ENCODE assay signal across 10 mouse cellular contexts in the genomic region with DNA sequence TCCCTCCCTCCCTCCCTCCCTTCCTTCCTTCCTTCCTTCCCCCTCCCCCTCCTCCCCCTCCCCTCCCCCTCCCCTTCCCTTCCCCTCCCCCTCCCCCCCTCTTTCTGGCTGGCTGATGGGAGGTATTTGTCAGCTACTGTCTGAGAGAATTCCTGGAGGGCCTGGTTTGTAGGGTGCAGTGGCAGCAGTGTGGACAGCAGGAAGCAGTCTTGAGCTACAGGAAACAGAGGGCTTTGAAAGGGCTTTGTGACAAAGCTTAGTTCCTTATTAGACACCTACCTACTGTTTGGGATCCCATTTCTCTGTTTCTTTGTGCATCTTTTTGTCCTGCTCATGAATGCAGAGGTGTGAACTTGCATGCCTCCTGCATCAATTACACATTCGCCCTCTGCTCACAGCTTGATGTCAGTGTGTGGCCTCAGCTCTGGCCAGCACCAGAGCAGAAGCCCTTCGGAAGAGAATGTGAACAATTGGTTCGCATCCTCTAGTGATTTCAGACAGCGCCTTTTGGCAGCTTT. TPM values are rescaled to one million over a fixed set of nuclear protein-coding genes. Genes with fewer than 3 reads are reported as not detected.
A peak's percentile ranks its signal among the peaks of the same experiment; 100 is the strongest.
DNase-seq lines count a peak whose midpoint lies in the region; ATAC-seq and TF ChIP-seq lines count a peak whose summit lies in the region.
"Had no signal": no experiment of that assay in that cellular context is flagged by ENCODE, and none has a peak within 500 bp of the region (broad histone marks: within the 10 kb centered on the region; RNA-seq: fewer than 3 reads in every experiment).

No protein-coding gene starts in this region.

- no peak for ATAC-seq in hindbrain, embryonic 12.5 days (ENCODE audit: low FRiP score)
- no peak for ATAC-seq in Patski
- ATAC-seq in megakaryocyte-erythroid progenitor cell, adult 5-6 weeks (replicated peaks; ENCODE audit: low FRiP score, low TSS enrichment, poor library complexity, severe bottlenecking) = no peak
- ATAC-seq in megakaryocyte, adult 5-6 weeks (ENCODE audit: poor library complexity, severe bottlenecking) = no peak

- H3K4me3 ChIP-seq in hindbrain, embryonic 10.5 days = no peak overlapping the region
- H3K4me3 ChIP-seq in hindbrain, embryonic 12.5 days = no peak overlapping the region

- CTCF ChIA-PET in Patski (lab: Charles Lee) = interaction anchor here (1.5 to 2.0 kb wide), 2 partner anchors 79 to 81 kb away, joined by 5 to 9 read pairs; no protein-coding TSS in a partner anchor

- peak overlapping the region; percentile 40 for H3K27ac ChIP-seq in hindbrain, embryonic 10.5 days
- H3K27ac ChIP-seq in hindbrain, embryonic 12.5 days = no peak overlapping the region
- H3K27ac ChIP-seq: macrophage had no signal

- H3K9me3 ChIP-seq in hindbrain, embryonic 10.5 days = no peaks in the 10 kb centered on the region
- H3K9me3 ChIP-seq in hindbrain, embryonic 12.5 days (replicated peaks) = no peaks in the 10 kb centered on the region

- POLR2A ChIA-PET in Patski (lab: Charles Lee) = no interaction called here

- H3K27me3 ChIP-seq in hindbrain, embryonic 10.5 days (ENCODE audit: insufficient read depth, poor library complexity, severe bottlenecking) = no peaks in the 10 kb centered on the region
- no peaks in the 10 kb centered on the region for H3K27me3 ChIP-seq in hindbrain, embryonic 12.5 days
- no peaks in the 10 kb centered on the region for H3K27me3 ChIP-seq in Patski

- H3K9ac ChIP-seq in hindbrain, embryonic 12.5 days = no peak overlapping the region

- no peak overlapping the region for H3K4me2 ChIP-seq in hindbrain, embryonic 12.5 days (replicated peaks)

- H3K36me3 ChIP-seq in hindbrain, embryonic 10.5 days = no peaks in the 10 kb centered on the region
- H3K36me3 ChIP-seq in hindbrain, embryonic 12.5 days = no peaks in the 10 kb centered on the region

- DNase-seq in hindbrain, embryonic 10.5 days (ENCODE audit: low spot score) = peak; percentile 17
- DNase-seq in 3T3-L1 (ENCODE audit: low read depth, low spot score) (peak; percentile 51), Patski (ENCODE audit: low read depth, low spot score) (no peak)
- peak; percentile 54 for DNase-seq in lung, postnatal 10 days
- no peak for DNase-seq in urinary bladder, postnatal 25 days (ENCODE audit: low spot score)

- WGBS in hindbrain, embryonic 10.5 days = 30% methylated on average over 4 of the region's 4 CpGs
- 37% methylated on average over 4 of the region's 4 CpGs for WGBS in hindbrain, embryonic 12.5 days

- peak; percentile 53 for TF ChIP-seq CTCF in Patski (IDR thresholded peaks at IDR 0.05)

- H3K4me1 ChIP-seq in hindbrain, embryonic 10.5 days (replicated peaks) = peaks cover 3% of the 10 kb centered on the region
- H3K4me1 ChIP-seq in hindbrain, embryonic 12.5 days = peaks cover 4% of the 10 kb centered on the region

- in situ Hi-C loops in Patski (cut with MboI; ENCODE audit: low pct_unique_long_range_greater_than_20kb) = no loop called here

RNA-seq across cellular contexts. Expression of a gene that starts 31.5 kb away (rescaled TPM):
- polyA plus RNA-seq in hindbrain, embryonic 10.5 days (2016; fragmentation: Nextera tagmentation; extraction: Ambion mirVana) = 0.25 and 0.38 TPM in 2 replicates
- 0.40 and 0.77 TPM in 2 replicates for polyA plus RNA-seq in hindbrain, embryonic 12.5 days (2016; fragmentation: Nextera tagmentation; extraction: Ambion mirVana)
- polyA plus RNA-seq in Patski (2021) = 19.0 TPM
- not detected in 2 replicates for total RNA-seq in megakaryocyte-erythroid progenitor cell, adult 5-6 weeks (2014; fragmentation: Nextera tagmentation)
- not detected in 2 replicates for total RNA-seq in megakaryocyte-erythroid progenitor cell, adult 5-6 weeks (2017)
- total RNA-seq in megakaryocyte, adult 5-6 weeks (2015) = not detected in 2 replicates
- not detected in 2 replicates for total RNA-seq in megakaryocyte, adult 5-6 weeks (2017)
- polyA plus RNA-seq: macrophage had no signal

RNA-seq across cellular contexts. Expression of a gene that starts 40.3 kb away (rescaled TPM):
- polyA plus RNA-seq in hindbrain, embryonic 10.5 days (2016; fragmentation: Nextera tagmentation; extraction: Ambion mirVana) = 0.10 and 0.16 TPM in 2 replicates
- 0.18 TPM in 1 of 2 replicates, not detected in the other for polyA plus RNA-seq in hindbrain, embryonic 12.5 days (2016; fragmentation: Nextera tagmentation; extraction: Ambion mirVana)
- polyA plus RNA-seq in Patski (2021) = 0.09 TPM
- not detected in 2 replicates for total RNA-seq in megakaryocyte-erythroid progenitor cell, adult 5-6 weeks (2014; fragmentation: Nextera tagmentation)
- not detected in 2 replicates for total RNA-seq in megakaryocyte-erythroid progenitor cell, adult 5-6 weeks (2017)
- total RNA-seq in megakaryocyte, adult 5-6 weeks (2015) = not detected in 2 replicates
- total RNA-seq in megakaryocyte, adult 5-6 weeks (2017) = not detected in 2 replicates
- polyA plus RNA-seq: intestine, embryonic 14.5 days; macrophage had no signal

Comparison
In these comparisons a context has a peak if more than half of its experiments do, and no peak if none do; other contexts are left out.
1. DNase-seq: peak in hindbrain, embryonic 10.5 days (single experiment), 3T3-L1 (single experiment) and lung, postnatal 10 days (single experiment); none in Patski (single experiment) and urinary bladder, postnatal 25 days (single experiment).
2. RNA of a gene that starts 31.5 kb away (polyA plus RNA-seq): 19.0 TPM in Patski (single experiment); 0.40 to 0.77 TPM in hindbrain, embryonic 12.5 days and 0.25 to 0.38 TPM in hindbrain, embryonic 10.5 days; every median in the first group is over 10 times any median in the second.